In the genomic region with DNA sequence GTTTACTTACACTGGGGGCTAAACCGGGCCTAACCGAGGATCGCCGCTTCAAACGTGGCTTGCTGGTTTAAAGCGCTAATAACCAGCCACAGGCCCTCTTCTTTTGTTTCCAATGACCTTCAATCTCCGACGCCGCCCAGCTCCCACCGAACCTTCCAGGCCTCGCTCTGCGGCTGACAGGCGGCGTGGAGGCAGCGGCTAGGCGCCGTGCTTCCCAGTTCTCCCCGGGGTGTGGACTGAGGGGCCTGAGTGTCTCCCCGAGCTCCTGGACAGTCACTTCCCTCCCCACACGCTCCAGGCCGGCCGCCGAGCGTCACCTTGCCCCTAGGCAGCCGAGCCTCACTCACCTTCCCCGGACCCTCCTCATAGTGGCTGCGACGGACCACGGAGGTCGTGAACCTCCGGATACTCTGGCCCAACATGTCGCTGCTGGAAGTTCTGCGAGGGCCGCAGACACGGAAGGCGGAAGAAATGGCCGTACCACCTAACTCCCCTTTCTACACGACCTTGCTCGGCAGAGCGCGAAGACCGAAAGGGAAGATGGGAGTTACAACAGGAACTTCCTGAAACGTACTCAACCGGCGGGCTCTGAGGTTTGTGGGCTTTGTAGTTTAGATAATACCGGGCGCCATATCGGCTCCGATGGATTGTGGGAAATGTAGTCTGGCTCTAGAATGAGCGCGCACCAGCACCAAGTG, we compare ENCODE assay signal across 8 mouse cellular contexts. TPM values are rescaled to one million over a fixed set of nuclear protein-coding genes. Genes with fewer than 3 reads are reported as not detected.
DNase-seq lines count a peak whose midpoint lies in the region; ATAC-seq lines count a peak whose summit lies in the region.

A gene (minus strand): TSS at position 651 of the 698 bp plus-strand sequence.

- DNase-seq in adipocyte (ENCODE audit: low spot score) = peak; percentile 90
- peak; percentile 95 for DNase-seq in embryo, embryonic 10 days (ENCODE audit: low spot score)
- peak; percentile 68 for DNase-seq in gastrocnemius, postnatal 10 days
- DNase-seq in induced T-regulatory cell, adult 2 months (ENCODE audit: low read depth) = peak; percentile 93
- peak; percentile 79 to 92 for DNase-seq in left cerebral cortex, adult 9 months (ENCODE audit: low spot score in 2 of 2)
- DNase-seq in right cerebral cortex, postnatal 14 days = peak; percentile 80
- DNase-seq in urinary bladder, postnatal 36 days (ENCODE audit: low spot score in 2 of 2) = peak; percentile 64 to 84

- ATAC-seq in megakaryocyte progenitor cell, adult 5-6 weeks (replicated peaks; ENCODE audit: poor library complexity) = peak; percentile 97

RNA-seq across cellular contexts. Expression of the gene that starts here (rescaled TPM):
- 100 to 1,000 TPM; 654 to 811 TPM for total RNA-seq in gastrocnemius, postnatal 10 days (2021)
- total RNA-seq in megakaryocyte progenitor cell, adult 5-6 weeks (2015) = 395 and 415 TPM in 2 replicates
- 296 and 392 TPM in 2 replicates for total RNA-seq in megakaryocyte progenitor cell, adult 5-6 weeks (2017)

Comparison
In these comparisons a context has a peak if more than half of its experiments do, and no peak if none do; other contexts are left out.
1. Peak in every context shown above with its lines: DNase-seq and ATAC-seq.